Mouse (Mus musculus): ENCODE measurements around the gene Rab5if.

DNA sequence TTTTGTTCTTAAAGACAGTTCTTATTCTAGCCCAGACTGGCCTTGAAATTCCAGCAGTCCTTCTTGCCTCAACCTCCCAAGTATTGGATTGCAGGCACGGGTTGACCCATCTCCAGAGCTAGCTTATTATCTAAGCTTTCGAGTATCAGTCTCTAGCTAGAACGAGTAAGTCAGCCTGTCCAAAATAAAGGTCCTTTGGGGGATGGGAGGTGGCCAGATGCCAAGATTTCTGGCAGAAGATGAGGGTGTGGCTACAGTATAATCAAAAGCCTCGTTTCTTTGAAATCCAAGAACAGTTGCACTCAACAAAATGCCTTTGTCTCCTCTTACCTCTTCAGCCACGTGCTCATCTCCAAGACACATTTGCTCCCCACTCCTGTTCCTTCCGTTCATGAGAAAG lies 7.6 kb downstream of the Rab5if start:
- TF ChIP-seq CTCF (IDR thresholded peaks at IDR 0.05; ENCODE audit: extremely low read depth, insufficient read depth, insufficient read length, insufficient replicate concordance), result no peak
- no peak for TF ChIP-seq POLR2A (IDR thresholded peaks at IDR 0.05; ENCODE audit: low read depth, low read length)

Measured in spleen, adult 2 months (tissue).